11 mouse cellular contexts compared by ENCODE assay signal in genomic region chr3:41169430-41169829, GRCm38 (mm10).
DNase-seq lines count a peak whose midpoint lies in the region; ATAC-seq and TF ChIP-seq lines count a peak whose summit lies in the region.
"Had no signal": no experiment of that assay in that cellular context is flagged by ENCODE, and none has a peak within 500 bp of the region (broad histone marks: within the 10 kb centered on the region; RNA-seq: fewer than 3 reads in every experiment).

No protein-coding gene starts in this region.

- no peaks in the 10 kb centered on the region for H3K27me3 ChIP-seq in hindbrain, embryonic 16.5 days (replicated peaks; ENCODE audit: control insufficient read depth, insufficient read depth, low read length)
- H3K27me3 ChIP-seq in hindbrain, postnatal 0 days (ENCODE audit: insufficient read depth, low read length), result no peaks in the 10 kb centered on the region
- H3K27me3 ChIP-seq in heart, embryonic 16.5 days (ENCODE audit: control insufficient read depth, insufficient read depth, low read length), result no peaks in the 10 kb centered on the region
- no peaks in the 10 kb centered on the region for H3K27me3 ChIP-seq in forebrain, embryonic 11.5 days (ENCODE audit: control insufficient read depth, insufficient read depth, low read length)

- no peak overlapping the region for H3K4me3 ChIP-seq in hindbrain, embryonic 16.5 days (ENCODE audit: low read length)
- H3K4me3 ChIP-seq in hindbrain, postnatal 0 days (ENCODE audit: low read length), result no peak overlapping the region
- H3K4me3 ChIP-seq in heart, embryonic 16.5 days (ENCODE audit: low read length), result no peak overlapping the region
- no peak overlapping the region for H3K4me3 ChIP-seq in forebrain, embryonic 11.5 days (ENCODE audit: low read depth, low read length)

- no peak overlapping the region for H3K4me2 ChIP-seq in hindbrain, embryonic 16.5 days (ENCODE audit: low read length)
- H3K4me2 ChIP-seq in hindbrain, postnatal 0 days (ENCODE audit: low read depth, low read length), result no peak overlapping the region
- peak overlapping the region; percentile 17; the same call in 1 of the 2 replicates for H3K4me2 ChIP-seq in heart, embryonic 16.5 days (ENCODE audit: low read depth, low read length)
- H3K4me2 ChIP-seq in forebrain, embryonic 11.5 days (ENCODE audit: low read depth, low read length, severe bottlenecking), result no peak overlapping the region

- ATAC-seq in hindbrain, embryonic 16.5 days, result 0 out of 2 replicates have a peak, but pooled peaks have one; percentile 11
- no peak for ATAC-seq in hindbrain, postnatal 0 days
- ATAC-seq in heart, embryonic 16.5 days (replicated peaks; ENCODE audit: extremely low read depth, insufficient read depth, low FRiP score), result peak; percentile 57
- ATAC-seq in forebrain, embryonic 11.5 days (replicated peaks; ENCODE audit: low FRiP score), result no peak
- ATAC-seq: CD4-positive, CD25-positive, alpha-beta regulatory T cell, adult 4 months had no signal

- no peak for DNase-seq in hindbrain, postnatal 0 days (ENCODE audit: low spot score)
- DNase-seq in NIH3T3 (ENCODE audit: low read depth), result peak; percentile 73
- peak; percentile 16 for DNase-seq in right cerebral cortex, postnatal 25 days
- DNase-seq in forebrain, embryonic 11.5 days (ENCODE audit: low spot score), result no peak
- DNase-seq in kidney, adult 8-10 months, result no peak
- no peak for DNase-seq in T-cell, adult 2 months (ENCODE audit: low spot score)
- DNase-seq: adrenal gland, adult 2 months had no signal

- no peaks in the 10 kb centered on the region for H3K4me1 ChIP-seq in hindbrain, embryonic 16.5 days (ENCODE audit: control insufficient read depth, insufficient read depth, low read depth, low read length)
- no peaks in the 10 kb centered on the region for H3K4me1 ChIP-seq in hindbrain, postnatal 0 days (ENCODE audit: insufficient read depth, low read length)
- peaks cover 30% of the 10 kb centered on the region for H3K4me1 ChIP-seq in heart, embryonic 16.5 days (ENCODE audit: control insufficient read depth, insufficient read depth, low read length)
- H3K4me1 ChIP-seq in forebrain, embryonic 11.5 days (replicated peaks; ENCODE audit: control insufficient read depth, insufficient read depth, low read length), result no peaks in the 10 kb centered on the region

- no peak overlapping the region for H3K27ac ChIP-seq in hindbrain, embryonic 16.5 days (ENCODE audit: low read depth, low read length)
- no peak overlapping the region for H3K27ac ChIP-seq in hindbrain, postnatal 0 days
- H3K27ac ChIP-seq in heart, embryonic 16.5 days (ENCODE audit: low read length), result peak overlapping the region; percentile 71
- no peak overlapping the region for H3K27ac ChIP-seq in forebrain, embryonic 11.5 days (ENCODE audit: low read depth, low read length)
- H3K27ac ChIP-seq: kidney, postnatal 0 days had no signal

- 81% methylated on average over 10 of the region's 10 CpGs for WGBS in hindbrain, embryonic 16.5 days
- 77% methylated on average over 10 of the region's 10 CpGs for WGBS in hindbrain, postnatal 0 days
- 29% methylated on average over 10 of the region's 10 CpGs for WGBS in heart, embryonic 16.5 days
- 93% methylated on average over 10 of the region's 10 CpGs for WGBS in forebrain, embryonic 11.5 days

- no peaks in the 10 kb centered on the region; the same call in 1 of the 2 replicates for H3K9me3 ChIP-seq in hindbrain, embryonic 16.5 days (ENCODE audit: control insufficient read depth, low read length)
- no peaks in the 10 kb centered on the region for H3K9me3 ChIP-seq in hindbrain, postnatal 0 days (ENCODE audit: low read length)
- H3K9me3 ChIP-seq in heart, embryonic 16.5 days (replicated peaks; ENCODE audit: control insufficient read depth, low read length), result peaks cover 2% of the 10 kb centered on the region; the same call in 1 of the 2 replicates
- H3K9me3 ChIP-seq in forebrain, embryonic 11.5 days (ENCODE audit: control insufficient read depth, low read length), result no peaks in the 10 kb centered on the region

- TF ChIP-seq CTCF in hindbrain, postnatal 0 days (IDR thresholded peaks at IDR 0.05; ENCODE audit: low read depth), result no peak

- no peak overlapping the region for H3K9ac ChIP-seq in hindbrain, embryonic 16.5 days (ENCODE audit: low read depth, low read length)
- H3K9ac ChIP-seq in hindbrain, postnatal 0 days (replicated peaks; ENCODE audit: low read length), result no peak overlapping the region
- peak overlapping the region; percentile 36; the same call in 1 of the 2 replicates for H3K9ac ChIP-seq in heart, embryonic 16.5 days (ENCODE audit: low read length)
- no peak overlapping the region for H3K9ac ChIP-seq in forebrain, embryonic 11.5 days (ENCODE audit: low read length)

- H3K36me3 ChIP-seq in hindbrain, embryonic 16.5 days (ENCODE audit: control insufficient read depth, insufficient read depth, low read length), result no peaks in the 10 kb centered on the region
- H3K36me3 ChIP-seq in hindbrain, postnatal 0 days (ENCODE audit: insufficient read depth, low read length), result no peaks in the 10 kb centered on the region
- H3K36me3 ChIP-seq in heart, embryonic 16.5 days (ENCODE audit: control insufficient read depth, insufficient read depth), result no peaks in the 10 kb centered on the region
- no peaks in the 10 kb centered on the region for H3K36me3 ChIP-seq in forebrain, embryonic 11.5 days (ENCODE audit: control insufficient read depth, insufficient read depth, low read length)

Comparison
In these comparisons a context has a peak if more than half of its experiments do, and no peak if none do; other contexts are left out.
1. ATAC-seq: peak in hindbrain, embryonic 16.5 days (single experiment) and heart, embryonic 16.5 days (single experiment); none in hindbrain, postnatal 0 days (single experiment) and forebrain, embryonic 11.5 days (single experiment).
2. DNase-seq: peak in NIH3T3 (single experiment) and right cerebral cortex, postnatal 25 days (single experiment); none in hindbrain, postnatal 0 days (single experiment), forebrain, embryonic 11.5 days (single experiment), kidney, adult 8-10 months (0 of 2) and T-cell, adult 2 months (single experiment).